Mouse (Mus musculus) left cerebral cortex, adult 9 months (tissue): ENCODE measurements around the gene Pdgfd.

Source experiments
- DNase-seq, 2 experiments: peaks; one replicate each; pipeline ENCODE4 v3.0.0; 2022; ENCODE audit warnings: low spot score in 2 of 2

Pdgfd gene

DNA sequence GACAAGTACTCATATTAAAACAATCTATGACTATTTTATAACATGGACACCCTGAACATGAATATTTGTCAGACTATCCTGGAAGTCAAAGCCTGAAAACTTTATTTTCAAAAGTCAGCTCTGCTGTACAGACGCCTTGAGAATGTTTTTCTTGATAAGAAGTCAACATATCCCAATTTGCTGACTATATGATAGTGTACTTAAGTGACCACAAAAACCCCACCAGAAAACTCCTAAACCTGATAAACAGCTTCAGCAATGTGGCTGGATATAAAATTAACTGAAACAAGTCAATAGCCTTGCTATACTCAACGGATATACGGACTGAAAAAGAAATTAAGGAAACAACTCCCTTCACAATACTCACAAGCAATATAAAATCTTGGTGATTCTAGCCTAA is 137.5 kb downstream of the Pdgfd start:
- no peak for DNase-seq

GRCm38 (mm10) chr9:6317114-6317513 is 148.7 kb downstream of the Pdgfd start:
- no peak for DNase-seq

GRCm38 (mm10) chr9:6325408-6325807 is 157.0 kb downstream of the Pdgfd start:
- no peak for DNase-seq

DNA sequence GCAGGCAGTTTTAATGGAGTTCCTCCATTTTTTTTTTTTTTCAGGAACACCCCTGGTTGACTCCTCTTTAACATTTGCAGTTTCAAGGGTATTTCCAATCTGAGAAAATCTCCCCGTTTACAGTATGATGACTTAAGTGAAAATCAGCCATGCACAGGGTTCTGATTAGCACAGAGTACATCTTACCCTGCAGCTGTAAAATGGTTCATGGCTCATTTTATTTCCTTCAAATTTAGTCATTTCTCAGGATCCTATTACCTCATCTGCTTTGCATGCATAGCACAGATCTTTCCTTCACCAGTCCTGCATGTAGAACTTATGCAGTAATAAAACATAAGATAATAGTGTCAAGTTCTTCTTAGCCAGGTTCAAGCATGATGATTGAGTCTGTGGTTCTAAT is 165.1 kb downstream of the Pdgfd start:
- no peak for DNase-seq

GRCm38 (mm10) chr9:6336236-6336635 is 167.9 kb downstream of the Pdgfd start:
- no peak for DNase-seq

- no peak for DNase-seq
Measured at GRCm38 (mm10) chr9:6337891-6338290, 169.5 kb downstream of the Pdgfd start.

DNA sequence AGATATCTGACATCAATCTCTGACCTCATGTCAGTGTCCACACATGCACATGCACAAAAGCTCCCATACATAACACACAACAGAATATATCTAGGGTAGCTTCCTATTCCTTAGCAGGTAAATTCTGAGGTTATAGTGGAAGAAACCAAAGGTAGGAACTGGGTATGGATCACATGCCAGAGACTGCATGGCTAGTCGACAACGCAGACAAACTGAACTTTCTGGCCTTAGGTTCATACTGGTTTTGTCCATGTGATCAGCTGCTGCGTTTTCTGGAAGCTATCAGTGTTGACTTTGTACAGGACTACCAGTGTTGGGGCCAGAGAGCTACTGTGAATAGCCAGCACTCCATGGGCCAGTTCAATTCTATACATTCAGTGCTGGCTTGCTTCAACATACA is 170.0 kb downstream of the Pdgfd start:
- DNase-seq: no peak

DNA sequence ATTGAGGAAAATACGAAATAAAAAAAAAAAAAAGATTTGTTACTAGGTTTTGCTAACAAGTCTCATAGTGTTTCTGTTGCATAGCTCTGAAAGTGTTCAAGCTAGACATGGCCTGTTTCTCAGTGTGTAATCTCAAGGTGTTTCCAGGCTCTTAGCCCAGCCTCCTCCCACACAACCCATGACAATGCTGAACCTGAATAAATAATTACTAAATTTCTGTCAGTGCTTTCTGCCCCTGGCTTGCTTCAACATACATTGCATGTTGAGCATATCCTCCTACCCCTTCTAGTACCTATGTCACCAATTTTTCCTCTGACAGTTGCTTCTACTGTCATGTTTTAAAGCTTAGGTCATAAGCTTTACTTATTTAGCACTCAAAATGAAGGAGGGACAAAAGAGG is 171.0 kb downstream of the Pdgfd start:
- DNase-seq: no peak

GRCm38 (mm10) chr9:6340750-6341149 is 172.4 kb downstream of the Pdgfd start:
- DNase-seq: no peak

GRCm38 (mm10) chr9:6342854-6343253 is 174.5 kb downstream of the Pdgfd start:
- no peak for DNase-seq

- no peak for DNase-seq
Measured at GRCm38 (mm10) chr9:6344514-6344913, 176.1 kb downstream of the Pdgfd start.

- DNase-seq: peak in 1 of 2 experiments; percentile 3
Measured at GRCm38 (mm10) chr9:6344924-6345323, 176.5 kb downstream of the Pdgfd start.

GRCm38 (mm10) chr9:6345366-6345765 is 177.0 kb downstream of the Pdgfd start:
- DNase-seq: no peak

GRCm38 (mm10) chr9:6353257-6353960 is 185.0 kb downstream of the Pdgfd start:
- DNase-seq: no peak

GRCm38 (mm10) chr9:6360795-6361194 is 192.4 kb downstream of the Pdgfd start:
- DNase-seq: no peak

- DNase-seq: no peak
Measured at GRCm38 (mm10) chr9:6366550-6366949, 198.2 kb downstream of the Pdgfd start.

DNA sequence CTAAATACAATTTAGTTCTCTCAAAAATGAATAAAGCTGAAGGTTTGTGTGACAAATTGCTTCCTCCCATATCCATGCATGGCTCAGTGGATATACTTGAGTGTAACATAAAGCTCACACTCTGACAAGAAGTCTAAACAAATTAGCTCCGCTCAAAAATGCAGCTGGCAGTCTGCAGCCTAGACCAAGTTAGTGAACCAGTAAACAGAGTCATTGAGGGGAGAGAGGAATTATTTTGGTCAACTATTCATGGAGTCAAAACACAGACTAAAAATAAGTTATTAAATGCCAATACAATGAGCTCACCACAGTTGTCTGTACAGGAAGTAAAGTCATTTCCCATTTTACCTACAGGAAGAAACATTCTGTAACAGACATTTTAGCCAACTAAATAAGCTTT is 233.4 kb downstream of the Pdgfd start:
- no peak for DNase-seq

GRCm38 (mm10) chr9:6406535-6406934 is 238.2 kb downstream of the Pdgfd start:
- DNase-seq: no peak

DNA sequence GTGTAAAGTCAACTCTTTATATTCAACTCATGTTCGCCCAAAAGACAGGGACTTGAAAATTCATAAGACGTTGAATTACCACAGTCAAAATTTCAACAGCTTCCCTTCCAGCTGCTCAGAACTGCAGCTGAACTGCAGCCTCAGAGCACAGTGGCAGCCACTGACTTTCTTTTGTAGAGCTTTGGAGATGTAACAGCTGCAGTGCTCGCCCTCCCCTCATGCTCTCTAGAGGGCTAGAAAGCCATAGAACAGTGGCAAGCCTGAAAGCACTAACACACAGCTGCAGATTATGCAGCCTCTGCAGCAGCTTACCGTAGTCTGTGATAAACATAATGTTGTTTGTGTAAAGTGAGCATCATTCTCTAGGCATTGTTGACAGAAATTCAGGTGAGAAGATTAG is 239.6 kb downstream of the Pdgfd start:
- DNase-seq: peak; percentile 1 to 3

GRCm38 (mm10) chr9:6424606-6425005 is 256.2 kb downstream of the Pdgfd start:
- no peak for DNase-seq
